Mouse (Mus musculus) embryonic facial prominence, embryonic 13.5 days (tissue): ENCODE measurements around the gene Pigl. TPM values are rescaled to one million over a fixed set of nuclear protein-coding genes. Genes with fewer than 3 reads are reported as not detected.

ENCODE experiments used
- ATAC-seq: fragments of 200-750 bp; cut with Nextera tagmentation; 2 replicates; pipeline ENCODE4 v1.8.0; 2017; ENCODE audit warnings: low read depth; ENCODE audit not compliant: insufficient number of reproducible peaks, insufficient read depth, low FRiP score, low TSS enrichment
- H3K27ac ChIP-seq: fragments of 300-500 bp; sonication (generic); 2 replicates; pipeline ENCODE4 v1.5.1; 2015; ENCODE audit warnings: moderate library complexity, mild to moderate bottlenecking, inconsistent platforms
- H3K27me3 ChIP-seq: fragments of 300-500 bp; sonication (generic); 2 replicates; pipeline ENCODE4 v1.6.1; 2015; ENCODE audit warnings: mild to moderate bottlenecking, inconsistent platforms
- H3K36me3 ChIP-seq: fragments of 300-500 bp; sonication (generic); 2 replicates; pipeline ENCODE4 v1.6.1; 2015; ENCODE audit warnings: mild to moderate bottlenecking, inconsistent platforms
- H3K4me1 ChIP-seq: fragments of 300-500 bp; sonication (generic); 2 replicates; pipeline ENCODE4 v1.6.1; 2015; ENCODE audit warnings: inconsistent platforms
- H3K4me2 ChIP-seq: fragments of 300-500 bp; sonication (generic); 2 replicates; pipeline ENCODE4 v1.6.1; 2015; ENCODE audit warnings: moderate library complexity, mild to moderate bottlenecking, inconsistent platforms
- H3K4me3 ChIP-seq: fragments of 300-500 bp; sonication (generic); 2 replicates; pipeline ENCODE4 v1.5.1; 2015; ENCODE audit warnings: mild to moderate bottlenecking, inconsistent platforms
- H3K9ac ChIP-seq: fragments of 300-500 bp; sonication (generic); 2 replicates; pipeline ENCODE4 v1.6.1; 2015; ENCODE audit warnings: mild to moderate bottlenecking, inconsistent platforms
- H3K9me3 ChIP-seq: fragments of 300-500 bp; sonication (generic); 2 replicates; pipeline ENCODE4 v1.6.1; 2016; ENCODE audit warnings: inconsistent platforms
- WGBS: fragments of 180-500 bp; shearing (Covaris S2); methylation state at CpG from one replicate; pipeline ENCODE4 v1.1.7; 2015; ENCODE audit warnings: mixed read lengths; 5-methylcytosine and 5-hydroxymethylcytosine counted together
- polyA plus RNA-seq: library from polyadenylated mRNA; unstranded; fragments of >200 nt; fragmentation: Nextera tagmentation; extraction: Ambion mirVana; gene quantifications from 2 replicates; pipeline ENCODE4 v1.2.1, GENCODE M21; 2015

The Pigl gene
- polyA plus RNA-seq, 1 experiment from 2014 or later, result 9.6 TPM

- 53% methylated on average over 2 of the region's 2 CpGs for WGBS
- Histone ChIP-seq H3K27me3 (no peaks in the 10 kb centered on the region), H3K9ac (no peak overlapping the region), H3K4me3 (no peak overlapping the region), H3K27ac (no peak overlapping the region), H3K36me3 (0 out of 2 replicates have a peak, but pooled peaks cover 2% of the 10 kb centered on the region), H3K4me1 (peaks cover 21% of the 10 kb centered on the region; the same call in 1 of the 2 replicates), H3K4me2 (no peak overlapping the region), H3K9me3 (no peaks in the 10 kb centered on the region)
- no peak for ATAC-seq
Measured at GRCm38 (mm10) chr11:62522283-62522682, 64.0 kb downstream of the Pigl start.

- Histone ChIP-seq H3K36me3 (peaks cover 12% of the 10 kb centered on the region), H3K9ac (no peak overlapping the region), H3K27me3 (peaks cover 18% of the 10 kb centered on the region), H3K27ac (no peak overlapping the region), H3K4me2 (peak overlapping the region; percentile 93), H3K9me3 (no peaks in the 10 kb centered on the region), H3K4me3 (peak overlapping the region; percentile 80; the same call in 1 of the 2 replicates), H3K4me1 (peaks cover 4% of the 10 kb centered on the region)
- WGBS, result 59% methylated on average over 8 of the region's 8 CpGs
- ATAC-seq, result no peak
Measured at GRCm38 (mm10) chr11:62537089-62537488, 78.8 kb downstream of the Pigl start.

GRCm38 (mm10) chr11:62537590-62537989 is 79.3 kb downstream of the Pigl start:
- no peaks in the 10 kb centered on the region for H3K9me3 ChIP-seq
- H3K36me3 ChIP-seq, result 0 out of 2 replicates have a peak, but pooled peaks cover 9% of the 10 kb centered on the region
- peak overlapping the region; percentile 93 for H3K4me2 ChIP-seq
- H3K27ac ChIP-seq, result peak overlapping the region; percentile 39; the same call in 1 of the 2 replicates
- no peak for ATAC-seq
- H3K4me3 ChIP-seq, result peak overlapping the region; percentile 80
- H3K4me1 ChIP-seq, result peaks cover 4% of the 10 kb centered on the region
- peaks cover 18% of the 10 kb centered on the region for H3K27me3 ChIP-seq
- 0 out of 2 replicates have a peak overlapping the region, but pooled peaks have one; percentile 55 for H3K9ac ChIP-seq
- WGBS, result 31% methylated on average over 7 of the region's 7 CpGs

DNA sequence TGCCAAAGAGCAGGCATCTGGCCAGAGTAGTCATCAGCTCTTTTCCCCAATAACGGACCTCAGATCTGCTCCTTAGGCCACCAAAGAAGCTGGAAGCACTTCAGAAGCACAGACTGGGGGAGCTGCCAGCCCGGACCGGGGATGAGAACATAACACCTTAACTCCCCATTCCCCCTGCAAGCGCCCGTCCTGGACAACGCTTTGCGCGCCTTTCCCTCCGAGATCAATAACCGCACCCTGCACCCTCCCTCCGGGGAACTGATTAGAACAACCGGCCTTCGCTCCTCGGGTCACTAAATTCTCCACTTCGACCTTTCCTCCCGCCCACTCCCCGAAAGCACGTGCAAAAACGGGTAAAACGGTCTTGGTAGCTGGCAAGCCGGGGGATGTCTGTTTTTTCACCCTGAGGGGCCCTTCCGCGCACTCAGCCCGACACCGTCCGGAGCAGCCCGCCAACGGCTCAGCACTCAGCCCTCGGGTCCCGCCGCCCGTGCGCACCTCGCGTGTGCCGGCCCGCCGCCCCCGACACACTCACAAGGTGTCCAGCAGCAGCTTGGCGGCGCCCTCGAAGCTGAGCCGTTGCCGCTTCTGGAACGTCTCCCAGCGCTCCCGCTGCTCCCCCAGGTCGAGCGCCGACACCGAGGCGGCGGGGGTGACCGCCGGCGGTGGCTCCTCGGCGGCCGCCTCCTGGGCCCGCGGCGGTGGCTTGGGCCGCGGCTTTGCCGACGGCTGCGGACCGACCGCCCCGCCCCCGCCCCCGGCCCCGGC is 80.2 kb downstream of the Pigl start:
- H3K9ac ChIP-seq, result peak overlapping the region; percentile 91
- under 1% methylated on average over 70 of the region's 73 CpGs for WGBS
- H3K36me3 ChIP-seq, result 0 out of 2 replicates have a peak, but pooled peaks cover 7% of the 10 kb centered on the region
- peaks cover 4% of the 10 kb centered on the region for H3K4me1 ChIP-seq
- H3K27ac ChIP-seq, result peak overlapping the region; percentile 33; the same call in 1 of the 2 replicates
- H3K4me2 ChIP-seq, result peak overlapping the region; percentile 93
- H3K9me3 ChIP-seq, result no peaks in the 10 kb centered on the region
- peak overlapping the region; percentile 80 for H3K4me3 ChIP-seq
- H3K27me3 ChIP-seq, result peaks cover 18% of the 10 kb centered on the region
- no peak for ATAC-seq

GRCm38 (mm10) chr11:62539089-62539890 is 81.0 kb downstream of the Pigl start, which contains the start of gene Cenpv:
Gene Cenpv, minus strand, starts transcription at chr11:62539261.
- WGBS, result 4% methylated on average over 57 of the region's 57 CpGs
- no peak; the same call in 1 of the 2 replicates for ATAC-seq

DNA sequence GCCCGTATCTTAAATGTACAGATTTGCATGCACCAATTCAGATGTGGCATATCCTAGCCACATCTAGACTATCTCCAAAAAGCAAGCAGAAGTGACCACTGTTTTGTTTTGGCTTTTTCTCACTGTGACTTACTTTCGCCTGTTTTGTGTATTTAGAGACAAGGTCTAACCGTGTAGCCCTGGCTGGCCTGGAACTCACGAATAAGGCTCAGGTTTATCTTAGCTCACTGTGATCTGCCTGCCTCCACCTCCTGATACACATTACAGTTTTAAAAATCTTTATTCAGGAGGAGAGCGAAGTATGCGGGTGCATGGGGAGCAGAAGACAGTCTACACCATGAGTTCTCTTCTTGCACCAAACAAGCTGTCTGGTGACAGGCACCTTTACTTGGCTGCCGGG is 81.9 kb downstream of the Pigl start:
- WGBS, result 80% methylated on average over 7 of the region's 7 CpGs
- no peak overlapping the region for H3K9ac ChIP-seq
- no peaks in the 10 kb centered on the region for H3K9me3 ChIP-seq
- peaks cover 4% of the 10 kb centered on the region for H3K4me1 ChIP-seq
- H3K27me3 ChIP-seq, result peaks cover 18% of the 10 kb centered on the region
- 0 out of 2 replicates have a peak, but pooled peaks cover 3% of the 10 kb centered on the region for H3K36me3 ChIP-seq
- H3K4me2 ChIP-seq, result no peak overlapping the region
- H3K4me3 ChIP-seq, result no peak overlapping the region
- ATAC-seq, result no peak
- H3K27ac ChIP-seq, result no peak overlapping the region

More at GRCm38 (mm10) chr11:62539089-62539890, 81.0 kb downstream of the Pigl start, which contains the start of gene Cenpv:
- Histone ChIP-seq H3K4me2 (peak within 1 kb of the TSS; percentile 93), H3K36me3 (0 out of 2 replicates have a peak, but pooled peaks cover 3% of the 10 kb centered on the region), H3K9ac (peak within 1 kb of the TSS; percentile 91), H3K27ac (peak within 1 kb of the TSS; percentile 33; the same call in 1 of the 2 replicates), H3K4me3 (peak within 1 kb of the TSS; percentile 80), H3K27me3 (peaks cover 18% of the 10 kb centered on the region), H3K4me1 (peaks cover 4% of the 10 kb centered on the region), H3K9me3 (no peaks in the 10 kb centered on the region)

DNA sequence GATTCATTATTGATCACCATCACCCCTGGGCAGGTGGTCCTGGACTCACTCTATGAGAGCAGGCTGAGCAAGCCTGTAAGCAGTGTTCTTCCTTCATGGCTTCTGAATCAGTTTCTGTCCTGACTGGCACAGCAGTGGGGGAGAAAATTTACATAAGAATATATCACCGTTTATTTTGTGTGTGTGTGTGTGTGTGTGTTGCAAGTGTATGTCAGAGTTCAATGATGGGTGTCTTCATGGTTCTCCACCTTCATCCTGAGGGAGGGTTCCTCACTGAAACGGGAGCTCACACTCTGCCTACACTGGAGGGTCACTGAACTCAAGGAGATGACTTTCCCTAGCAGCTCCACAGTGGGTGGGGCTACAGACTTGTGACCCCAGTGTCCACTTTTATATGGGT is 82.7 kb downstream of the Pigl start:
- Histone ChIP-seq H3K36me3 (no peaks in the 10 kb centered on the region), H3K9ac (no peak overlapping the region), H3K4me2 (no peak overlapping the region), H3K9me3 (no peaks in the 10 kb centered on the region), H3K27ac (no peak overlapping the region), H3K4me3 (no peak overlapping the region), H3K27me3 (peaks cover 18% of the 10 kb centered on the region), H3K4me1 (peaks cover 4% of the 10 kb centered on the region)
- no peak for ATAC-seq
- 67% methylated on average over 2 of the region's 2 CpGs for WGBS

GRCm38 (mm10) chr11:62541581-62541980 is 83.3 kb downstream of the Pigl start:
- no peak overlapping the region for H3K27ac ChIP-seq
- 74% methylated on average over 8 of the region's 8 CpGs for WGBS
- H3K9me3 ChIP-seq, result no peaks in the 10 kb centered on the region
- H3K27me3 ChIP-seq, result peaks cover 18% of the 10 kb centered on the region
- no peak overlapping the region for H3K9ac ChIP-seq
- ATAC-seq, result no peak
- no peaks in the 10 kb centered on the region for H3K36me3 ChIP-seq
- H3K4me3 ChIP-seq, result no peak overlapping the region
- peaks cover 4% of the 10 kb centered on the region for H3K4me1 ChIP-seq
- no peak overlapping the region for H3K4me2 ChIP-seq

DNA sequence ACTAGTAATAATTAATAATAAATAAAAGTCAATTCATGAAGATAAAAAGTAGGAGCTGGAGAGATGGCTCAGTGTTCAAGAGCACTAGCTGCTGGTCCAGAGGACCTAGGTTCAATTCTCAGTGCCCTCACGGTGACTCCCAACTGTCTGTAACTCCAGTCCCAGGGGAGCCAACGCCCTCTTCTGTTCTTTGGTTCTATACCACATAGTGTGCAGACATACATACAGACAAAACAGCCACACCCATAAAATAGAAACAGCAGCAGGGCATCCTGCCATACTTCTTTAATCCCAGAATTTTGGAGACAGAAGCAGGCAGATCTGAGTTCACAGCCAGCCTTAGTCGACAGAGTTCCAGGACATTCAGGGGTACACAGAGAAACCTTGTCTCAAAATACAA is 85.7 kb downstream of the Pigl start:
- ATAC-seq, result no peak
- H3K4me3 ChIP-seq, result no peak overlapping the region
- H3K9ac ChIP-seq, result no peak overlapping the region
- no peak overlapping the region for H3K27ac ChIP-seq
- H3K9me3 ChIP-seq, result no peaks in the 10 kb centered on the region
- H3K27me3 ChIP-seq, result peaks cover 15% of the 10 kb centered on the region
- no peaks in the 10 kb centered on the region for H3K36me3 ChIP-seq
- 92% methylated on average over 3 of the region's 3 CpGs for WGBS
- H3K4me1 ChIP-seq, result peaks cover 4% of the 10 kb centered on the region
- no peak overlapping the region for H3K4me2 ChIP-seq

DNA sequence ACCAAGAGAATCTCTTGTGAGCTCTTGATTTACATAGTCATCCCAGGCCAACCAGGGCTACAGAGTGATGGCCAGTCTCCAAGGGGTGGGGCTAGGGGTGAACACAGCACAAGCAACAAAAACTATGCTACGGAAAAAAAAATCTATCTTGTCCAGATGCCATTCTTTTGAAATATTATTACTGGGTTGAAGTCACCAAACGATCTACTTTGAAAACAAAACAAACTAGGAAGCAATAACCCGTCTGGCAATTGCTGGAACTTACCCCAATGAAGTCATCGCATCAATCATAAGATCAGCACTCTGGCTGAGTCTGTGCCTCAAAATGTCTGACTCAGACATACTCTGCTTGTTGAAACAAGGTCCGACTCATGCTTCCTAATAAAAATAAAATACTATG is 91.5 kb downstream of the Pigl start:
- Histone ChIP-seq H3K36me3 (peaks cover 16% of the 10 kb centered on the region), H3K27me3 (no peaks in the 10 kb centered on the region), H3K4me3 (peak overlapping the region; percentile 65), H3K9ac (peak overlapping the region; percentile 96), H3K9me3 (no peaks in the 10 kb centered on the region), H3K4me1 (peaks cover 23% of the 10 kb centered on the region), H3K27ac (peak overlapping the region; percentile 99), H3K4me2 (peak overlapping the region; percentile 84)
- no peak for ATAC-seq
- WGBS, result 19% methylated on average over 5 of the region's 5 CpGs

DNA sequence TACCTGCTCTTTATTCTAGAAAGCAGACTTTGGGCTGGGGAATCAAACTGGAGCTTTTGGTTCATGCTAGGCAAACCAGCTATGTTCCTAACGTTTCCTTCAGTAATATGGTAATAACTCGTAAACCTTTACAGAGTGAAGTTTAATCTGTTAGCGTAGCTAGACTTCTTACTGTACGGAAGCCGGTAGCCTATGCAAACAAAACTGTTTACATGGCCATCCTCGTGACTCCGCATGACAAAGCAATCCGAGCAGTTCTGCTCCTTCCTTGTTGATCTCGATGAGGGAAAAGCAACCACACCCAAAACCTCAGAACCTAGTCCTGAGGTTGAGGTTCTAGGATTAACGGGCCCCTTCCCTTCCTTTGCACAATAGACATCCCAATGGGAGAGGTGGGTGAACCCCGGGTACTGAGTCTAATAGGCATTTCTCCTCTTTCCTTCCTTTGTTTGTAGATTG is 92.0 kb downstream of the Pigl start:
- WGBS, result 2% methylated on average over 11 of the region's 11 CpGs

More for the DNA sequence above, 92.0 kb downstream of the Pigl start:
- Histone ChIP-seq H3K27me3 (no peaks in the 10 kb centered on the region), H3K4me2 (peak overlapping the region; percentile 84), H3K4me1 (peaks cover 28% of the 10 kb centered on the region), H3K4me3 (peak overlapping the region; percentile 65), H3K9me3 (no peaks in the 10 kb centered on the region), H3K27ac (peak overlapping the region; percentile 99), H3K36me3 (peaks cover 21% of the 10 kb centered on the region), H3K9ac (peak overlapping the region; percentile 96)
- ATAC-seq, result peak; percentile 26; the same call in 1 of the 2 replicates
